7 mouse cellular contexts compared by ENCODE assay signal in genomic region chr5:150665132-150665954, GRCm38 (mm10). TPM values are rescaled to one million over a fixed set of nuclear protein-coding genes. Genes with fewer than 3 reads are reported as not detected.
A peak's percentile ranks its signal among the peaks of the same experiment; 100 is the strongest.
DNase-seq lines count a peak whose midpoint lies in the region; ATAC-seq lines count a peak whose summit lies in the region.

No protein-coding gene starts in this region.

- peaks cover 8% of the 10 kb centered on the region; the same call in 1 of the 2 replicates for H3K36me3 ChIP-seq in intestine, embryonic 16.5 days (ENCODE audit: control insufficient read depth, insufficient read depth, low read length)
- H3K36me3 ChIP-seq in midbrain, embryonic 11.5 days (ENCODE audit: control insufficient read depth, insufficient read depth, low read length), result peaks cover 5% of the 10 kb centered on the region; the same call in 1 of the 2 replicates

- H3K27ac ChIP-seq in intestine, embryonic 16.5 days (ENCODE audit: low read length), result peak overlapping the region; percentile 98
- peak overlapping the region; percentile 78 for H3K27ac ChIP-seq in midbrain, embryonic 11.5 days (ENCODE audit: low read depth, low read length)

- no peaks in the 10 kb centered on the region for H3K9me3 ChIP-seq in intestine, embryonic 16.5 days (ENCODE audit: control insufficient read depth, low read length)
- H3K9me3 ChIP-seq in midbrain, embryonic 11.5 days (ENCODE audit: control insufficient read depth, low read length), result no peaks in the 10 kb centered on the region

- peak; percentile 100 for ATAC-seq in intestine, embryonic 16.5 days
- peak; percentile 98 for ATAC-seq in midbrain, embryonic 11.5 days (ENCODE audit: low FRiP score)

- WGBS in intestine, embryonic 16.5 days, result under 1% methylated on average over 52 of the region's 52 CpGs
- under 1% methylated on average over 52 of the region's 52 CpGs for WGBS in midbrain, embryonic 11.5 days

- DNase-seq in adrenal gland, adult 8-10 months, result peak; percentile 95
- DNase-seq in embryo, embryonic 9.5 days (ENCODE audit: extremely low spot score), result peak; percentile 91
- DNase-seq in gastrocnemius, postnatal 4 days (ENCODE audit: low spot score in 2 of 2), result peak; percentile 80 to 91
- peak; percentile 95 to 96 for DNase-seq in left cerebral cortex, postnatal 36 days (ENCODE audit: low spot score in 2 of 2)
- DNase-seq in midbrain, embryonic 11.5 days (ENCODE audit: low spot score, missing footprints), result peak; percentile 99
- DNase-seq in skeletal muscle tissue, adult 2 months (ENCODE audit: low read depth, low spot score), result peak; percentile 98

- no peaks in the 10 kb centered on the region for H3K27me3 ChIP-seq in intestine, embryonic 16.5 days (replicated peaks; ENCODE audit: control insufficient read depth, insufficient read depth, low read length)
- H3K27me3 ChIP-seq in midbrain, embryonic 11.5 days (ENCODE audit: control insufficient read depth, insufficient read depth, low read length), result no peaks in the 10 kb centered on the region

- H3K4me1 ChIP-seq in intestine, embryonic 16.5 days (ENCODE audit: control insufficient read depth, insufficient read depth, low read length), result no peaks in the 10 kb centered on the region
- H3K4me1 ChIP-seq in midbrain, embryonic 11.5 days (ENCODE audit: control insufficient read depth, insufficient read depth, low read length), result peaks cover 2% of the 10 kb centered on the region; the same call in 1 of the 2 replicates

- H3K4me2 ChIP-seq in intestine, embryonic 16.5 days (ENCODE audit: low read depth, low read length), result peak overlapping the region; percentile 68
- peak overlapping the region; percentile 76 for H3K4me2 ChIP-seq in midbrain, embryonic 11.5 days

- intact Hi-C loops in left cerebral cortex, postnatal 36 days (cut with DNase I), result loop anchor here (2.0 to 5.0 kb wide), 2 partner anchors 143 to 223 kb away; partner anchors contain the start of gene Brca2

- H3K9ac ChIP-seq in intestine, embryonic 16.5 days (ENCODE audit: low read depth, low read length), result peak overlapping the region; percentile 84
- H3K9ac ChIP-seq in midbrain, embryonic 11.5 days (ENCODE audit: low read length), result peak overlapping the region; percentile 83

- peak overlapping the region; percentile 81 for H3K4me3 ChIP-seq in intestine, embryonic 16.5 days (ENCODE audit: low read length)
- H3K4me3 ChIP-seq in midbrain, embryonic 11.5 days (ENCODE audit: low read depth, low read length), result peak overlapping the region; percentile 92

RNA-seq across cellular contexts. Expression of gene N4bp2l2, which starts 0.6 kb away (rescaled TPM):
- total RNA-seq in adrenal gland, adult 8-10 months (2022), result 10 to 100 TPM; 84.4 to 99.2 (median 88.5) TPM
- total RNA-seq in gastrocnemius, postnatal 4 days (2021), result 10 to 100 TPM; 53.7 to 54.1 TPM
- polyA plus RNA-seq in intestine, embryonic 16.5 days (2015; fragmentation: Nextera tagmentation; extraction: Ambion mirVana), result 32.6 and 33.1 TPM in 2 replicates
- 10 to 100 TPM; 68.0 to 91.7 TPM for total RNA-seq in left cerebral cortex, postnatal 36 days (2021)
- polyA plus RNA-seq in midbrain, embryonic 11.5 days (2014; fragmentation: Nextera tagmentation; extraction: Ambion mirVana), result 40.5 and 42.1 TPM in 2 replicates

RNA-seq across cellular contexts. Expression of gene Pds5b, which starts 8.2 kb away (rescaled TPM):
- 10 to 100 TPM; 19.7 to 33.6 (median 26.4) TPM for total RNA-seq in adrenal gland, adult 8-10 months (2022)
- 10 to 100 TPM; 39.9 to 44.8 TPM for total RNA-seq in gastrocnemius, postnatal 4 days (2021)
- 14.2 and 15.3 TPM in 2 replicates for polyA plus RNA-seq in intestine, embryonic 16.5 days (2015; fragmentation: Nextera tagmentation; extraction: Ambion mirVana)
- total RNA-seq in left cerebral cortex, postnatal 36 days (2021), result 10 to 100 TPM; 71.3 to 82.9 TPM
- 48.9 and 49.3 TPM in 2 replicates for polyA plus RNA-seq in midbrain, embryonic 11.5 days (2014; fragmentation: Nextera tagmentation; extraction: Ambion mirVana)

Comparison
In these comparisons a context has a peak if more than half of its experiments do, and no peak if none do; other contexts are left out.
1. Peak in every context shown above with its lines: DNase-seq, ATAC-seq, H3K4me3 ChIP-seq and H3K27ac ChIP-seq.